In the genomic region with DNA sequence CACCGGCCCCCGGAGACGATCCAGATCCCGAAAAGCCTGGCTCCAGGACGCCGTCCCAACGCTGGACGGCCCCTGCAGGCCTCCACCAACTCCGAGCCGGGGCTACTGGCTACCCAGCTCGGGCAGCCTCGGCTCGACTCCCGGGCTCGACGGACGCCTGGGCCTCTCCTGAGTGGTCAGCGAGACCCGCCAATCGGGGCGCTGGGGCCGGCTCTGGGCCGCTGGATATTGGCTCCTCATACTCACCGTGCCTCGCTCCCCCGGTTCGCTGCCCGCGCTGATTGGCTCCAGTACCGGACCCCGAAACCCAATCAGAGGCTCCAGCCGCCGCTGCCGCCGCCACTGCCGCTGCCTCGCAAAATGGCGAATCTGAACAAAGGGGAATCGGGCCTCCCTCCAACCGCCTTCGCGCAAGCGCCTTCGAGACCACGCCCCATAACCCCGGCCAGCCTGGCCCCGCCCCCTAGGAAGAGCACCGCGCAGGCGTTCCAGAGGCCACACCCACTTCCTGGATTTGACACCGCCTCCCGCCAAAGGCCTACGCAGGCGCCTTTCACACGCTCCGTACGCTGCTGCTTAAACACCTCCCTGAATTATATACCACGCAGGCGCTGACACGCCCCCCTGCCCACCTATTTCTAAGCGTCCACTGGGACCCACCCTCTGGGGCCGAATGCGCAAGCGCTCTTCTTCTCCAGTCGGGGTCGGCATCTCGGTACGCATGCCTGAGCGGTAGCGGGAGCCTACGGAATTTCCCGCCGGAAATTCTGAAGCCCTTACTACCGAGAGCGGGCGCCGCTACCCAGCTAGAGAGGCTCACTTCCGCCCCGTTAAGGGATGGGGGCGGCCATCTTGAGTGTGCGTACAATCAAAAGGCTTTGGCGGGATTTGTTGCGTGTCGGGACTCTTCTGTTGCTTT, we compare ENCODE assay signal across 8 mouse cellular contexts. TPM values are rescaled to one million over a fixed set of nuclear protein-coding genes. Genes with fewer than 3 reads are reported as not detected.
DNase-seq lines count a peak whose midpoint lies in the region; ATAC-seq lines count a peak whose summit lies in the region.

A gene (minus strand): TSS at position 527 of the 919 bp plus-strand sequence.
A gene (plus strand): TSS at position 635 of the 919 bp plus-strand sequence.

- intact Hi-C loops in gastrocnemius, postnatal 14 days (cut with DNase I; ENCODE audit: low total_unique reads), result no loop called here
- intact Hi-C loops in left cerebral cortex, postnatal 10 days (cut with DNase I), result loop anchor here (5.0 to 10.0 kb wide), 2 partner anchors 132 to 995 kb away; no protein-coding TSS in a partner anchor

- peak; percentile 73 for ATAC-seq in inflammation-experienced regulatory T-cells, adult 6 months
- peak; percentile 75 for ATAC-seq in megakaryocyte-erythroid progenitor cell, adult 5-6 weeks (replicated peaks; ENCODE audit: low FRiP score, low TSS enrichment, poor library complexity, severe bottlenecking)

- peak; percentile 100 for DNase-seq in adrenal gland, adult (ENCODE audit: inconsistent age in 2 of 2, low spot score in 1 of 2)
- peak; percentile 100 for DNase-seq in embryo, embryonic 10.5 days (ENCODE audit: low spot score)
- peak; percentile 100 for DNase-seq in gastrocnemius, postnatal 14 days
- peak; percentile 99 to 100 for DNase-seq in left cerebral cortex, postnatal 10 days (ENCODE audit: extremely low spot score in 1 of 2, low spot score in 2 of 2)
- peak; percentile 100 for DNase-seq in right cerebral cortex, postnatal 25 days
- DNase-seq in urinary bladder, postnatal 4 days (ENCODE audit: low spot score in 2 of 2), result peak; percentile 100

RNA-seq across cellular contexts. Expression of the first gene that starts in this region (rescaled TPM):
- total RNA-seq in gastrocnemius, postnatal 14 days (2021), result 1 to 10 TPM; 9.1 to 9.3 TPM
- polyA plus RNA-seq in inflammation-experienced regulatory T-cells, adult 6 months (2017; shearing (Covaris generic)), result 10 to 100 TPM in 2 of 3 experiments, 1 to 10 TPM in 1; 9.9 to 12.1 (median 11.2) TPM
- total RNA-seq in left cerebral cortex, postnatal 10 days (2021), result 10 to 100 TPM; 33.3 to 34.3 TPM
- total RNA-seq in megakaryocyte-erythroid progenitor cell, adult 5-6 weeks (2014; fragmentation: Nextera tagmentation), result 89.3 and 113 TPM in 2 replicates
- total RNA-seq in megakaryocyte-erythroid progenitor cell, adult 5-6 weeks (2017), result 32.8 and 55.7 TPM in 2 replicates

RNA-seq across cellular contexts. Expression of the second gene that starts in this region (rescaled TPM):
- total RNA-seq in gastrocnemius, postnatal 14 days (2021), result 1 to 10 TPM; 7.4 to 8.3 TPM
- 100 to 1,000 TPM in 1 of 3 experiments, 10 to 100 TPM in 2; 85.8 to 107 (median 94.9) TPM for polyA plus RNA-seq in inflammation-experienced regulatory T-cells, adult 6 months (2017; shearing (Covaris generic))
- total RNA-seq in left cerebral cortex, postnatal 10 days (2021), result 10 to 100 TPM; 10.7 to 10.9 TPM
- total RNA-seq in megakaryocyte-erythroid progenitor cell, adult 5-6 weeks (2014; fragmentation: Nextera tagmentation), result 56.0 and 61.4 TPM in 2 replicates
- total RNA-seq in megakaryocyte-erythroid progenitor cell, adult 5-6 weeks (2017), result 76.9 and 90.2 TPM in 2 replicates

Comparison
In these comparisons a context has a peak if more than half of its experiments do, and no peak if none do; other contexts are left out.
1. Peak in every context shown above with its lines: DNase-seq and ATAC-seq.
2. RNA of the second gene that starts in this region (total RNA-seq): 56.0 to 90.2 TPM in megakaryocyte-erythroid progenitor cell, adult 5-6 weeks; 10.7 to 10.9 TPM in left cerebral cortex, postnatal 10 days and 7.4 to 8.3 TPM in gastrocnemius, postnatal 14 days; every median in the first group is over 4 times any median in the second.